Mouse (Mus musculus) G1E (cell line): ENCODE data around the gene Cd3eap. TPM values are rescaled to one million over a fixed set of nuclear protein-coding genes. Genes with fewer than 3 reads are reported as not detected.

Experiments used
- ATAC-seq: 2 replicates; pipeline ENCODE4 v1.8.0; 2016; ENCODE audit warnings: mild to moderate bottlenecking; ENCODE audit not compliant: insufficient number of reproducible peaks, poor library complexity, low FRiP score, severe bottlenecking; ENCODE audit errors: extremely low read depth
- DNase-seq: peaks from one replicate; pipeline ENCODE4 v3.0.0; 2012; ENCODE audit warnings: low spot score
- H3K27me3 ChIP-seq: 2 replicates; pipeline ENCODE4 v1.6.1; 2012; ENCODE audit warnings: mild to moderate bottlenecking, low read length, inconsistent platforms; ENCODE audit not compliant: insufficient read depth
- H3K36me3 ChIP-seq: replicated peaks from 2 replicates; pipeline ENCODE3; 2012; ENCODE audit warnings: mild to moderate bottlenecking, inconsistent platforms
- H3K4me1 ChIP-seq: 2 replicates; pipeline ENCODE4 v1.6.1; 2012; ENCODE audit warnings: low read depth, low read length, inconsistent platforms, mixed read lengths; ENCODE audit not compliant: insufficient read depth
- H3K4me3 ChIP-seq: 2 replicates; pipeline ENCODE4 v1.5.1; 2012; ENCODE audit warnings: low read depth, mild to moderate bottlenecking, inconsistent platforms, low read length, moderate library complexity, mixed read lengths
- H3K9me3 ChIP-seq: replicated peaks from 2 replicates; pipeline ENCODE4 v1.6.1; 2012; ENCODE audit warnings: inconsistent platforms
- CTCF ChIP-seq: IDR thresholded peaks from 2 replicates; pipeline ENCODE4 v1.5.1; 2012; ENCODE audit warnings: low read depth, low read length, inconsistent platforms, mixed read lengths
- GATA1 ChIP-seq: IDR thresholded peaks from 2 replicates; pipeline ENCODE4 v1.6.1; 2012; ENCODE audit warnings: borderline replicate concordance, low read length, inconsistent platforms, mixed read lengths
- GATA2 ChIP-seq: IDR thresholded peaks from 2 replicates; pipeline ENCODE4 v1.6.1; 2012; ENCODE audit warnings: low read depth, low read length, inconsistent platforms, borderline replicate concordance
- POLR2AphosphoS5 ChIP-seq: IDR thresholded peaks from 2 replicates; pipeline ENCODE4 v1.6.1; 2012; ENCODE audit warnings: low read depth, low read length, inconsistent platforms; ENCODE audit not compliant: insufficient replicate concordance
- TAL1 ChIP-seq: conservative IDR thresholded peaks from 2 replicates; pipeline ENCODE4 v1.6.1; 2012; ENCODE audit warnings: low read depth, low read length, inconsistent platforms, mixed read lengths
- polyA plus RNA-seq: library from polyadenylated mRNA; stranded (reverse); fragments of >175 nt; gene quantifications from 2 replicates; pipeline ENCODE4 v1.2.3, GENCODE M21; 2012
- total RNA-seq, 2 experiments: library from RNA; stranded (forward) in 1 of 2; stranded (reverse) in 1 of 2; fragments of 200-1000 nt in 1 of 2; fragments of >200 nt in 1 of 2; fragmentation: Nextera tagmentation in 1 of 2; gene quantifications; 2 replicates each; pipeline ENCODE4 v1.2.3; 2014 to 2017

The Cd3eap gene
- total and polyA plus RNA-seq, 3 experiments = 9.3 to 57.8 (median 22.3) TPM

GRCm38 (mm10) chr7:19363881-19364280, 4.6 kb upstream of the Cd3eap start:
- peak; percentile 35 for DNase-seq
- no peak overlapping the region; the same call in 1 of the 2 replicates for H3K4me3 ChIP-seq
- H3K36me3 ChIP-seq = peaks cover 43% of the 10 kb centered on the region
- no peaks in the 10 kb centered on the region for H3K9me3 ChIP-seq
- ATAC-seq = no peak
- peaks cover 56% of the 10 kb centered on the region for H3K4me1 ChIP-seq
- H3K27me3 ChIP-seq = no peaks in the 10 kb centered on the region
- no peak for TF ChIP-seq GATA2
- TF ChIP-seq TAL1 = no peak
- no peak for TF ChIP-seq POLR2AphosphoS5
- peak; percentile 92 for TF ChIP-seq CTCF
- TF ChIP-seq GATA1 = no peak

DNA sequence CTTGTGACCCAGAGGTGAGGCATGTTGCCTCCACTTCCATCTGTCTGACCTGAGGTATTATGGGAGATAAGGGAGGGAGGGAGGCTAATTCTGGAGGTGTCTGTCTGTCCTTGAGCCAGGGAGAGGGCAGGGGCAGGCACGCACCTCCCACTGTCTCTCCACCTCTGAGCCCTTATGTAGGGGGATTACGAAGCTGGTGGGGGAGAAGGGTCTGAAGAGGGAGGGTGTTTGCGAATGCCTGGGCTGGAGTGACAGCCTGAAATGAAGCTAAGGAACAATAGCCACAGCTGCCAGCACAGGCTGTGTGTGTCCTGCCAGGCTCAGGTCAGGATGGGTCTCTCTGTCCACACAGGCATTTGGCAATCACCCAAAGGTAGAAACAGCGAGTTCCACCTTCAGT, 3.0 kb upstream of the Cd3eap start:
- Histone ChIP-seq H3K36me3 (peaks cover 44% of the 10 kb centered on the region), H3K4me1 (peaks cover 65% of the 10 kb centered on the region), H3K4me3 (no peak overlapping the region), H3K27me3 (no peaks in the 10 kb centered on the region), H3K9me3 (no peaks in the 10 kb centered on the region)
- ATAC-seq (no peak), DNase-seq (no peak)
- no peak for TF ChIP-seq CTCF
- no peak for TF ChIP-seq TAL1
- no peak for TF ChIP-seq POLR2AphosphoS5
- TF ChIP-seq GATA2 = no peak
- TF ChIP-seq GATA1 = no peak

GRCm38 (mm10) chr7:19361720-19362119, 2.4 kb upstream of the Cd3eap start:
- Histone ChIP-seq H3K36me3 (peaks cover 44% of the 10 kb centered on the region), H3K9me3 (no peaks in the 10 kb centered on the region), H3K27me3 (no peaks in the 10 kb centered on the region), H3K4me1 (peaks cover 71% of the 10 kb centered on the region), H3K4me3 (peak overlapping the region; percentile 86)
- peak; percentile 77 for DNase-seq
- TF ChIP-seq CTCF (peak; percentile 78), GATA1 (no peak)
- peak; percentile 37 for ATAC-seq

- peaks cover 52% of the 10 kb centered on the region for H3K36me3 ChIP-seq
- peaks cover 76% of the 10 kb centered on the region for H3K4me1 ChIP-seq
- H3K4me3 ChIP-seq = peak overlapping the region; percentile 86
- H3K9me3 ChIP-seq = no peaks in the 10 kb centered on the region
- TF ChIP-seq CTCF = no peak
- no peak for TF ChIP-seq GATA1
- TF ChIP-seq TAL1 = no peak
- no peaks in the 10 kb centered on the region for H3K27me3 ChIP-seq
- peak; percentile 87 for DNase-seq
- ATAC-seq = peak; percentile 56
Observed at GRCm38 (mm10) chr7:19360944-19361343, 1.7 kb upstream of the Cd3eap start.

- Histone ChIP-seq H3K4me1 (peaks cover 74% of the 10 kb centered on the region), H3K4me3 (peak overlapping the region; percentile 86), H3K9me3 (no peaks in the 10 kb centered on the region), H3K36me3 (peaks cover 56% of the 10 kb centered on the region), H3K27me3 (no peaks in the 10 kb centered on the region)
- peak; percentile 85 for DNase-seq
- TF ChIP-seq POLR2AphosphoS5 = 0 out of 2 replicates have a peak, but pooled peaks have one; percentile 11
- TF ChIP-seq TAL1 = no peak
- TF ChIP-seq CTCF = no peak
- peak; percentile 52 for ATAC-seq
Observed at GRCm38 (mm10) chr7:19359892-19360641, 784 bp upstream of the Cd3eap start.

DNA sequence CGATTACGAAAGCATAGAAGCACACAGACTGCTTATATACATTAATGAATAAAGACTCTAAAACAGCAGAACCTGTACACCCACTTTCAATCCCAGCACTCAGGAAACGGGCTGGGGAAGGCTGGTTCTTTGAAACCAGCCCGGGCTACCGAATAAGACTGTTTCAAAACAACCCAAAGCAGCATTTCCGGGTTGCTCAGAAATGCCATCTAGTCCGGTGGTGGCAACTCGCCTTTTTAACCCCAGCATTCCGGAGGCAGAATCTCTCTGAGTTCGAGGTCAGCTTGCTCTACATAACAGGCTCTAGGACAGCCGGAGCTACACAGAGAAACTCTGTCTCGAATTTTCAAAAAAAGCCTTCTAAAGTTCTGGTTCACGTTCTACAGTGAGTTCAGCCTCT, 649 bp downstream of the Cd3eap start:
- Histone ChIP-seq H3K36me3 (peaks cover 61% of the 10 kb centered on the region), H3K4me3 (peak overlapping the region; percentile 86), H3K9me3 (no peaks in the 10 kb centered on the region), H3K4me1 (peaks cover 68% of the 10 kb centered on the region), H3K27me3 (no peaks in the 10 kb centered on the region)
- no peak for ATAC-seq
- DNase-seq = no peak
- no peak for TF ChIP-seq CTCF
- TF ChIP-seq POLR2AphosphoS5 = no peak
- TF ChIP-seq GATA1 = no peak
- no peak for TF ChIP-seq TAL1
- no peak for TF ChIP-seq GATA2
